Mouse (Mus musculus) neural tube, postnatal 0 days (tissue): ENCODE data around the gene St14. TPM values are rescaled to one million over a fixed set of nuclear protein-coding genes. Genes with fewer than 3 reads are reported as not detected.

Experiments
- polyA plus RNA-seq: library from polyadenylated mRNA; unstranded; fragments of >200 nt; fragmentation: Nextera tagmentation; extraction: Ambion mirVana; gene quantifications from 2 replicates; pipeline ENCODE4 v1.2.1, GENCODE M21; 2015

Gene St14
- 0.70 and 0.85 TPM in 2 replicates for polyA plus RNA-seq

GRCm38 (mm10) chr9:31131205-31131968, at the start of gene St14:
TSS of gene St14 (minus strand) at chr9:31131853.

Other genes with a start within 250 kb of the St14 start
- gene Adamts15, start 209.4 kb downstream of the St14 start, polyA plus RNA-seq, result 4.2 and 4.5 TPM in 2 replicates
- 1.4 and 1.5 TPM in 2 replicates for gene Adamts8, start 189.3 kb downstream of the St14 start, polyA plus RNA-seq
- 4.1 and 4.2 TPM in 2 replicates for gene Zbtb44, start 101.2 kb downstream of the St14 start, polyA plus RNA-seq
- gene Aplp2, start 80.0 kb upstream of the St14 start, polyA plus RNA-seq, result 503 and 517 TPM in 2 replicates
- gene Prdm10, start 148.7 kb upstream of the St14 start, polyA plus RNA-seq, result 3.4 and 4.7 TPM in 2 replicates